Mouse (Mus musculus): ENCODE measurements around the gene Zcchc3. TPM values are rescaled to one million over a fixed set of nuclear protein-coding genes. Genes with fewer than 3 reads are reported as not detected.

Gene Zcchc3
- polyA plus RNA-seq (2012; rRNA removed): 1.8 and 2.7 TPM in 2 replicates

DNA sequence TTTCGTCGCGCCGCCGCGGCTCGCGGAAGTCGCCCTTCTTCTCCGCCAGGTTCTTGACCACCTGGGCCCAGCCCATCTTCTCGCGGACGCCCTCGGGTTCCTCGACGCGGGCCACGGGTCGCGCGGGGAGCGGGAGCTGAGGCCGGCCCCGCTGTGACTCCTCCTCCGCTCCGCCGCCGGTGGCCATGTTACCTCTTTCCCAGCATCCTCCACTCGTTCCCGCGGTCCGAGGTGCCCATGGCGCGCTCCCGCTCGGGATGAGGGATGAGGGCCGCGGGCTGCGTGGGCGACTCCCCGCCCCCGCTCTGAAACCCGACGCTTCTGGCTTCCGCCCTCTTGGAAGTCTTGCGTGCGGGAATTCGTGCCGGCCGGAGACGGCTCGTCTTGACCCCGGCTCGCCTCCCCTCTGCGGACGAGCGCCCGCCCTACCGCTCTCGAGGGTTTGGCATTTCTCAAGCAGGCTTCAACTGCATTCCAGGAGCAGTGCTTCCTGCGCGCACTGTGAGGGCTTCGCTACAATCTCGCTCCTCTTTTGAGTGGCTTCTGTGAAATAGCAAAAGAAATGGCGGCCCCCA lies at the start of gene Zcchc3:
TSS of gene Zcchc3 (minus strand) at position 437 of the 575 bp plus-strand sequence.
- DNase-seq (ENCODE audit: low read depth in 1 of 2, low spot score in 2 of 2): peak in 1 of 2 experiments; percentile 28
- WGBS: 1% methylated on average over 65 of the region's 65 CpGs
- Histone ChIP-seq H3K4me3 (ENCODE audit: extremely low read depth, insufficient read depth, insufficient read length) (peak within 1 kb of the TSS; percentile 80), H3K4me1 (ENCODE audit: control insufficient read depth, insufficient read depth, insufficient read length) (no peaks in the 10 kb centered on the region; the same call in none of the 2 replicates), H3K27ac (ENCODE audit: insufficient read depth, low read length) (peak within 1 kb of the TSS; percentile 50), H3K36me3 (ENCODE audit: control insufficient read depth, insufficient read depth, low read length) (no peaks in the 10 kb centered on the region), H3K27me3 (ENCODE audit: control insufficient read depth, insufficient read depth, low read length) (peaks cover 10% of the 10 kb centered on the region; the same call in 1 of the 2 replicates)
- TF ChIP-seq POLR2A (IDR thresholded peaks at IDR 0.05; ENCODE audit: low read depth, low read length) (no peak), CTCF (IDR thresholded peaks at IDR 0.05; ENCODE audit: extremely low read depth, insufficient read depth, insufficient read length, insufficient replicate concordance) (no peak)

DNA sequence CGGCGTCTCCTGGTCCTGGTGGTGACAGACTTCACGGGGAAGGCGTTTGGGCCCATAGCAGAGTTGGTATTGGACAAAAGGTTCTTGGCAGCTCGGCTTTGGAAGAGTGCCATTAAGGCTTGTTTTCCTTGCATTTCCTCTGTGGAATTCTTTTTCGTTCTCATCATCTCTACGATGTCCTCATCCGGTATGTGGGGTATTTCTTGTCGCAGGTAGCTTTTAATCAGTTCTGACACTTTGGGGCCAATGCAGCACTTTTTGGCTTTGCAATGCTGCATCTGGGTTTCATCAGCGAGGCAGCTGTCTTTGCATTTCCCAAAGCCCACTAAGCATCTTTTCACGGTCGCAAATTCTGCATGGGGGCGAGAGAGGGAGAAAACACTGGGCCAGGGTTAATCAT lies 44.4 kb upstream of the Zcchc3 start:
- no peak for DNase-seq (ENCODE audit: low read depth in 1 of 2, low spot score in 2 of 2)
- 76% methylated on average over 13 of the region's 13 CpGs for WGBS
- no peak for TF ChIP-seq CTCF (IDR thresholded peaks at IDR 0.05; ENCODE audit: extremely low read depth, insufficient read depth, insufficient read length, insufficient replicate concordance)
- no peak for TF ChIP-seq POLR2A (IDR thresholded peaks at IDR 0.05; ENCODE audit: low read depth, low read length)

DNA sequence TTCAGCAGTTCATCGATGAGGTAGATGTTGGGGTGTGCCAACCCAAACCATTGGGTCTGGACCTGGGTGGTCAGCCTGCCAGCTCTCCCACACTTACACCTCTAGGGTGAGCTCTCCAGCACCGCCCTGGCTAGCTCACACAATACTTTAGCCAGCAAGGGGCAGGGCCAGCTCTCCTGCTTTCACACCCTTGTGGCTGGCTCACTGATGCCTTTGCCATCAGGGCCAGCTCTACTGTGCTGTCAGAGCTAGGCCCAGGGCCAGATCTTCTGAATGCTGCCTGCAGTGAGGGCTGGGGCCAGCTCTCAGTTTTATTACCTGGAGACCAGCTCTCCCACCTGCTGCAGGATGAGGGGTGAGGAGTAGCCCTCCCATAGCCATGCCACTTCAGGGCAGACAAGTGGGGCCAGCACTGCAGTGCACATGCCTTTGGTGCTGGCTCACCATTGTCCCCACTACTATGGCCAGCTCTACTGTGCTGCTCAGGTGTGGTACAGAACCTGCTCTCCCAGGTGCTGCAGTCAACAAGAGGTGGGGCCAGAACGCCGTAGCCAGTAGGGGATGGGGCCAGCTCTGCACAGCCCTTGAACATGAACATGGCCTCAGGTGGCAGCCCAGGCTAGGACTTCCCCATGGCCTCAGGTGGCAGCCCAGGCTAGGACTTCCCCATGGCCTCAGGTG lies 37.4 kb upstream of the Zcchc3 start:
- Histone ChIP-seq H3K36me3 (ENCODE audit: control insufficient read depth, insufficient read depth, low read length) (no peaks in the 10 kb centered on the region), H3K27ac (ENCODE audit: insufficient read depth, low read length) (no peak overlapping the region), H3K27me3 (ENCODE audit: control insufficient read depth, insufficient read depth, low read length) (no peaks in the 10 kb centered on the region), H3K4me3 (ENCODE audit: extremely low read depth, insufficient read depth, insufficient read length) (no peak overlapping the region), H3K4me1 (ENCODE audit: control insufficient read depth, insufficient read depth, insufficient read length) (no peaks in the 10 kb centered on the region)
- no peak for DNase-seq (ENCODE audit: low read depth in 1 of 2, low spot score in 2 of 2)
- TF ChIP-seq POLR2A (IDR thresholded peaks at IDR 0.05; ENCODE audit: low read depth, low read length) (no peak), CTCF (IDR thresholded peaks at IDR 0.05; ENCODE audit: extremely low read depth, insufficient read depth, insufficient read length, insufficient replicate concordance) (no peak)
- 81% methylated on average over 4 of the region's 4 CpGs for WGBS

More for the DNA sequence above, 44.4 kb upstream of the Zcchc3 start:
- Histone ChIP-seq H3K27ac (ENCODE audit: insufficient read depth, low read length) (no peak overlapping the region), H3K27me3 (ENCODE audit: control insufficient read depth, insufficient read depth, low read length) (no peaks in the 10 kb centered on the region), H3K36me3 (ENCODE audit: control insufficient read depth, insufficient read depth, low read length) (no peaks in the 10 kb centered on the region), H3K4me1 (ENCODE audit: control insufficient read depth, insufficient read depth, insufficient read length) (no peaks in the 10 kb centered on the region), H3K4me3 (ENCODE audit: extremely low read depth, insufficient read depth, insufficient read length) (no peak overlapping the region)

DNA sequence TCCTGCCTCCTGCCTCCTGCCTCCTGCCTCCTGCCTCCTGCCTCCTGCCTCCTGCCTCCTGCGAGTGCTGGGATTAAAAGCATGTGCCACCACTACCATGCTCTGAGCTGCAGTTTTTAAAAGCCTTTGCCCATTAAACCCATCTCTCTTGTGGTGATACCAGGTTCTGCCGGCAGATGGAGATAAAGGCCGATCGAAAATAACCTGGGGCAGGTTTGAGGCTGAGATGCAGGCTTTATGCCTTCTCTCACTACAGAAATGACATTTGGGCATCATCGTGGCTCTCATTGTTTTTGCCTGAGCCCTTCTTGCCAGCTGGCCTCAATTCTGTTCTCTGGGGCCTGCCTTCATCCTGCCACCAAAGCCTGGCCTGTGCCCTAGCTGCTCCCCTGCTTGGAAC lies 35.4 kb upstream of the Zcchc3 start:
- WGBS: 4% methylated on average over 5 of the region's 5 CpGs
- no peak for TF ChIP-seq CTCF (IDR thresholded peaks at IDR 0.05; ENCODE audit: extremely low read depth, insufficient read depth, insufficient read length, insufficient replicate concordance)
- no peak for TF ChIP-seq POLR2A (IDR thresholded peaks at IDR 0.05; ENCODE audit: low read depth, low read length)
- Histone ChIP-seq H3K36me3 (ENCODE audit: control insufficient read depth, insufficient read depth, low read length) (no peaks in the 10 kb centered on the region), H3K27ac (ENCODE audit: insufficient read depth, low read length) (no peak overlapping the region), H3K4me1 (ENCODE audit: control insufficient read depth, insufficient read depth, insufficient read length) (no peaks in the 10 kb centered on the region), H3K4me3 (ENCODE audit: extremely low read depth, insufficient read depth, insufficient read length) (no peak overlapping the region), H3K27me3 (ENCODE audit: control insufficient read depth, insufficient read depth, low read length) (no peaks in the 10 kb centered on the region)
- DNase-seq (ENCODE audit: low read depth in 1 of 2, low spot score in 2 of 2): peak in 1 of 2 experiments; percentile 26

DNA sequence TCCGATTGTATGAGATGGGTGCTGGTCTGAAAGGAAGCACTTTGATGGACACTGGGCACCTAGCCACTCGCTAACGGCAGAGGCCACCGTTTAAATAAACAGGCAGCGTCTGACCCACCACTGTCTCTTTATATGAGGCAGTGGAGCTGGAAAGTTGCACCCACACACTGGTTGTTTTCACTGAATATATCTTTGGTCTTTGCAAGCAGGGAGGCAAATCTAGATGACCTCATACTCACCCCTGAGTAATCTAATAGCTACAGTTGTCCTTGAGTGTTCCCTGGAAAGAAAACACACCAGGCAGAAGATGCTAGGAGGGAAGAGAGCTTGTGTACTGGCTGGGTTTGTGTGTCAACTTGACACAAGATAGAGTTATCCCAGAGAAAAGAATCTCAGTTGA lies 32.6 kb upstream of the Zcchc3 start:
- Histone ChIP-seq H3K4me3 (ENCODE audit: extremely low read depth, insufficient read depth, insufficient read length) (no peak overlapping the region), H3K36me3 (ENCODE audit: control insufficient read depth, insufficient read depth, low read length) (no peaks in the 10 kb centered on the region), H3K27me3 (ENCODE audit: control insufficient read depth, insufficient read depth, low read length) (no peaks in the 10 kb centered on the region), H3K27ac (ENCODE audit: insufficient read depth, low read length) (no peak overlapping the region), H3K4me1 (ENCODE audit: control insufficient read depth, insufficient read depth, insufficient read length) (no peaks in the 10 kb centered on the region)
- TF ChIP-seq CTCF (IDR thresholded peaks at IDR 0.05; ENCODE audit: extremely low read depth, insufficient read depth, insufficient read length, insufficient replicate concordance) (no peak), POLR2A (IDR thresholded peaks at IDR 0.05; ENCODE audit: low read depth, low read length) (no peak)
- no peak for DNase-seq (ENCODE audit: low read depth in 1 of 2, low spot score in 2 of 2)
- WGBS: 76% methylated on average over 5 of the region's 5 CpGs

DNA sequence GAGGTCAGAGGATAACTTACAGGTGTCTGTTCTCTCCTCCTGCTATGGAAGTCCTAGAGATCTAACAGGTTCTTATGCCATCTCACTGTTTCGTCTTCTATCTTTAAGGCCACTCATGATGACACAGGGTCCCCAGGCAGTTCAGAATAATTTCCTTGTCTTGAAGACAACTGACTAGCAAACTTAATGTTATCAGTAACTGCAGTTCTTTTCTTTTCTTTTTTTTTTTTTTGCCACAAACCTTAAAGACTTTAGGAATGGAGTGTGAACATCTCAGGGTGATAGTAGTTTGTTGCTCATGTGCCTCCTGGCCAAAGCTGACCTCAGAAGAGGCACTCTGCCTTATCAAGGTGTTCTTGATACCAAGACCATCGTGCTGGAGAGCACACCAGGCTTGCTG lies 31.8 kb upstream of the Zcchc3 start:
- 47% methylated on average over 2 of the region's 2 CpGs for WGBS

DNA sequence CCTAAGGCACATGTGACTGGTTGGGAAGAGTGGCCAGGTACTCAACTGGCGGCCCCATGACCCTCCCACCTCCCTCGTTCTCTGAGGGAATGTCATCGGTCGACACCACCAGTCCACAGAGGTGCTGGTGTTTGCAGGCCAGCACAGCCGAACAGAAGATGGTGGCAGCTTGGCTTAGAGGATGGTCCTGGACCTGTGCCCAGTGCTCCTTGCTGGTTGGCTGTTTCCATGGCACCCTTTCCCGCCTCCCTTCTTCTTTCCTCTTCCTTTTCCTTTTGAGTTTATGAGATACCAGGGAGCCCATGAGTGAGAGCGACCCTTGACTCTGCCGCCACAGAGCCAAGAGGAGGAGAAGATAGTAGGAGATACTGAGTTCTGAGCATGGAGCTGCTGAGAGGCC lies 28.5 kb upstream of the Zcchc3 start:
- DNase-seq (ENCODE audit: low read depth in 1 of 2, low spot score in 2 of 2): no peak
- WGBS: 92% methylated on average over 8 of the region's 8 CpGs

More for the DNA sequence above, 31.8 kb upstream of the Zcchc3 start:
- Histone ChIP-seq H3K27ac (ENCODE audit: insufficient read depth, low read length) (no peak overlapping the region), H3K4me1 (ENCODE audit: control insufficient read depth, insufficient read depth, insufficient read length) (no peaks in the 10 kb centered on the region), H3K27me3 (ENCODE audit: control insufficient read depth, insufficient read depth, low read length) (no peaks in the 10 kb centered on the region), H3K36me3 (ENCODE audit: control insufficient read depth, insufficient read depth, low read length) (no peaks in the 10 kb centered on the region), H3K4me3 (ENCODE audit: extremely low read depth, insufficient read depth, insufficient read length) (no peak overlapping the region)
- no peak for DNase-seq (ENCODE audit: low read depth in 1 of 2, low spot score in 2 of 2)
- no peak for TF ChIP-seq CTCF (IDR thresholded peaks at IDR 0.05; ENCODE audit: extremely low read depth, insufficient read depth, insufficient read length, insufficient replicate concordance)
- TF ChIP-seq POLR2A (IDR thresholded peaks at IDR 0.05; ENCODE audit: low read depth, low read length): no peak

More for the DNA sequence above, 28.5 kb upstream of the Zcchc3 start:
- no peak overlapping the region for H3K4me3 ChIP-seq (ENCODE audit: extremely low read depth, insufficient read depth, insufficient read length)
- H3K27ac ChIP-seq (ENCODE audit: insufficient read depth, low read length): no peak overlapping the region
- no peaks in the 10 kb centered on the region for H3K4me1 ChIP-seq (ENCODE audit: control insufficient read depth, insufficient read depth, insufficient read length)
- no peaks in the 10 kb centered on the region for H3K36me3 ChIP-seq (ENCODE audit: control insufficient read depth, insufficient read depth, low read length)
- no peaks in the 10 kb centered on the region for H3K27me3 ChIP-seq (ENCODE audit: control insufficient read depth, insufficient read depth, low read length)
- no peak for TF ChIP-seq CTCF (IDR thresholded peaks at IDR 0.05; ENCODE audit: extremely low read depth, insufficient read depth, insufficient read length, insufficient replicate concordance)
- no peak for TF ChIP-seq POLR2A (IDR thresholded peaks at IDR 0.05; ENCODE audit: low read depth, low read length)
